Mouse (Mus musculus) lung, embryonic 14.5 days (tissue): ENCODE measurements around the gene Krtap5-1. TPM values are rescaled to one million over a fixed set of nuclear protein-coding genes. Genes with fewer than 3 reads are reported as not detected.
"Not testable (repeated sequence)": the region's sequence is repeated elsewhere in the genome, so short reads cannot be mapped to it uniquely, and the experiment has no call there.

Source experiments
- ATAC-seq: fragments of 200-750 bp; cut with Nextera tagmentation; 2 replicates; pipeline ENCODE4 v1.8.0; 2017; ENCODE audit warnings: mild to moderate bottlenecking, moderate TSS enrichment, moderate library complexity; ENCODE audit not compliant: insufficient read depth
- DNase-seq: peaks from one replicate; pipeline ENCODE4 v3.0.0-alpha.2; 2015
- H3K27ac ChIP-seq: fragments of 300-500 bp; sonication (generic); 2 replicates; pipeline ENCODE4 v1.5.1; 2014; ENCODE audit warnings: low read depth, mild to moderate bottlenecking, moderate library complexity
- H3K27me3 ChIP-seq: fragments of 300-500 bp; sonication (generic); 2 replicates; pipeline ENCODE4 v1.6.1; 2014; ENCODE audit warnings: low read length, control low read depth; ENCODE audit not compliant: insufficient read depth
- H3K36me3 ChIP-seq: fragments of 300-500 bp; sonication (generic); 2 replicates; pipeline ENCODE4 v1.6.1; 2014; ENCODE audit warnings: control low read depth; ENCODE audit not compliant: insufficient read depth
- H3K4me1 ChIP-seq: fragments of 300-500 bp; sonication (generic); 2 replicates; pipeline ENCODE4 v1.6.1; 2014; ENCODE audit warnings: antibody characterized with exemption, control low read depth; ENCODE audit not compliant: insufficient read depth
- H3K4me2 ChIP-seq: fragments of 300-500 bp; sonication (generic); 2 replicates; pipeline ENCODE4 v1.6.1; 2014; ENCODE audit warnings: mild to moderate bottlenecking
- H3K4me3 ChIP-seq: fragments of 300-500 bp; sonication (generic); 2 replicates; pipeline ENCODE4 v1.5.1; 2014; ENCODE audit warnings: low read depth, low read length
- H3K9ac ChIP-seq: fragments of 300-500 bp; sonication (generic); 2 replicates; pipeline ENCODE4 v1.6.1; 2014
- H3K9me3 ChIP-seq: fragments of 300-500 bp; sonication (generic); 2 replicates; pipeline ENCODE4 v1.6.1; 2016; ENCODE audit warnings: low read depth, low read length, control low read depth
- CTCF ChIP-seq: IDR thresholded peaks from 2 replicates; pipeline ENCODE4 v1.5.1; 2016; ENCODE audit warnings: antibody characterized with exemption, low read depth
- WGBS: fragments of 180-500 bp; shearing (Covaris S2); extraction: QIAGEN DNeasy Blood & Tissue Kit; methylation state at CpG from one replicate; pipeline ENCODE4 v1.1.7; 2014; 5-methylcytosine and 5-hydroxymethylcytosine counted together
- polyA plus RNA-seq: library from polyadenylated mRNA; unstranded; fragments of >200 nt; fragmentation: Nextera tagmentation; extraction: Ambion mirVana; gene quantifications from 2 replicates; pipeline ENCODE4 v1.2.1, GENCODE M21; 2014

The Krtap5-1 gene
- polyA plus RNA-seq, 1 experiment from 2014 or later, result not detected

- Histone ChIP-seq H3K27ac (no peak overlapping the region), H3K4me2 (no peak overlapping the region), H3K27me3 (no peaks in the 10 kb centered on the region), H3K9me3 (no peaks in the 10 kb centered on the region), H3K36me3 (no peaks in the 10 kb centered on the region), H3K9ac (no peak overlapping the region), H3K4me3 (no peak overlapping the region), H3K4me1 (0 out of 2 replicates have a peak, but pooled peaks cover 3% of the 10 kb centered on the region)
- TF ChIP-seq CTCF, result no peak
- 19% methylated on average over 2 of the region's 2 CpGs for WGBS
- ATAC-seq (no peak), DNase-seq (no peak)
Observed at GRCm38 (mm10) chr7:142320906-142321305, 24.0 kb upstream of the Krtap5-1 start.

- Histone ChIP-seq H3K4me3 (no peak overlapping the region), H3K36me3 (no peaks in the 10 kb centered on the region), H3K27me3 (no peaks in the 10 kb centered on the region), H3K9me3 (no peaks in the 10 kb centered on the region), H3K27ac (no peak overlapping the region), H3K9ac (no peak overlapping the region), H3K4me2 (no peak overlapping the region), H3K4me1 (0 out of 2 replicates have a peak, but pooled peaks cover 3% of the 10 kb centered on the region)
- no peak for ATAC-seq
- DNase-seq, result no peak
- TF ChIP-seq CTCF, result no peak
- WGBS, result 83% methylated on average over 11 of the region's 11 CpGs
Observed at GRCm38 (mm10) chr7:142319124-142319523, 22.2 kb upstream of the Krtap5-1 start.

- H3K9ac ChIP-seq, result no peak overlapping the region
Observed at GRCm38 (mm10) chr7:142317216-142317615, 20.3 kb upstream of the Krtap5-1 start.

GRCm38 (mm10) chr7:142316558-142316957 lies 19.6 kb upstream of the Krtap5-1 start:
- Histone ChIP-seq H3K9me3 (no peaks in the 10 kb centered on the region), H3K36me3 (no peaks in the 10 kb centered on the region), H3K9ac (no peak overlapping the region), H3K27me3 (no peaks in the 10 kb centered on the region), H3K4me2 (no peak overlapping the region), H3K4me1 (0 out of 2 replicates have a peak, but pooled peaks cover 3% of the 10 kb centered on the region), H3K27ac (no peak overlapping the region), H3K4me3 (no peak overlapping the region)
- peak; percentile 90 for TF ChIP-seq CTCF
- ATAC-seq, result peak; percentile 83; the same call in 1 of the 2 replicates
- peak; percentile 86 for DNase-seq
- WGBS, result 21% methylated on average over 6 of the region's 6 CpGs

More at GRCm38 (mm10) chr7:142317216-142317615, 20.3 kb upstream of the Krtap5-1 start:
- Histone ChIP-seq H3K9me3 (no peaks in the 10 kb centered on the region), H3K27me3 (no peaks in the 10 kb centered on the region), H3K4me3 (no peak overlapping the region), H3K36me3 (no peaks in the 10 kb centered on the region), H3K4me2 (no peak overlapping the region), H3K27ac (no peak overlapping the region), H3K4me1 (0 out of 2 replicates have a peak, but pooled peaks cover 3% of the 10 kb centered on the region)
- no peak for ATAC-seq
- 45% methylated on average over 5 of the region's 5 CpGs for WGBS
- no peak for DNase-seq
- TF ChIP-seq CTCF, result no peak

GRCm38 (mm10) chr7:142314600-142315285 lies 17.8 kb upstream of the Krtap5-1 start:
- Histone ChIP-seq H3K27ac (no peak overlapping the region), H3K36me3 (no peaks in the 10 kb centered on the region), H3K4me1 (0 out of 2 replicates have a peak, but pooled peaks cover 3% of the 10 kb centered on the region), H3K9me3 (no peaks in the 10 kb centered on the region), H3K27me3 (no peaks in the 10 kb centered on the region), H3K4me2 (no peak overlapping the region), H3K4me3 (no peak overlapping the region), H3K9ac (no peak overlapping the region)
- WGBS, result 54% methylated on average over 5 of the region's 5 CpGs
- no peak for DNase-seq
- TF ChIP-seq CTCF, result no peak
- ATAC-seq, result no peak

- not testable (repeated sequence) for H3K9me3 ChIP-seq, H3K27ac ChIP-seq, H3K4me3 ChIP-seq, H3K27me3 ChIP-seq, H3K9ac ChIP-seq, H3K36me3 ChIP-seq, H3K4me1 ChIP-seq, ATAC-seq, H3K4me2 ChIP-seq, DNase-seq
- WGBS, result 84% methylated on average over 1 of the region's 1 CpGs
Observed at GRCm38 (mm10) chr7:142303929-142304328, 7.0 kb upstream of the Krtap5-1 start.

GRCm38 (mm10) chr7:142303249-142303648 lies 6.3 kb upstream of the Krtap5-1 start, which contains the start of gene Krtap5-4:
TSS of gene Krtap5-4 (plus strand) at chr7:142303549.
- DNase-seq (no peak), ATAC-seq (no peak)
- Histone ChIP-seq H3K36me3 (no peaks in the 10 kb centered on the region), H3K4me1 (no peaks in the 10 kb centered on the region), H3K27me3 (no peaks in the 10 kb centered on the region), H3K4me2 (no peak within 1 kb of the TSS), H3K9ac (no peak within 1 kb of the TSS), H3K9me3 (no peaks in the 10 kb centered on the region), H3K4me3 (no peak within 1 kb of the TSS), H3K27ac (no peak within 1 kb of the TSS)
- TF ChIP-seq CTCF, result no peak
- 36% methylated on average over 3 of the region's 3 CpGs for WGBS

- not testable (repeated sequence) for H3K4me3 ChIP-seq, H3K27ac ChIP-seq, H3K36me3 ChIP-seq, H3K27me3 ChIP-seq, ATAC-seq, H3K9me3 ChIP-seq, H3K4me2 ChIP-seq, H3K9ac ChIP-seq, H3K4me1 ChIP-seq
- 17% methylated on average over 4 of the region's 4 CpGs for WGBS
- peak; percentile 47 for DNase-seq
Observed at GRCm38 (mm10) chr7:142296108-142296507, 810 bp downstream of the Krtap5-1 start.
